Mouse (Mus musculus) kidney, adult 2 months (tissue): ENCODE measurements around the gene Rpl23.

ENCODE experiments used
- CTCF ChIP-seq: fragments of 200-500 bp; conservative IDR thresholded peaks from 2 replicates; pipeline ENCODE4 v1.5.1; 2011; ENCODE audit warnings: low read depth, mild to moderate bottlenecking, control low read depth, low read length, moderate library complexity, mixed read lengths; ENCODE audit not compliant: insufficient read depth, insufficient read length
- POLR2A ChIP-seq: fragments of 200-500 bp; IDR thresholded peaks from one replicate; pipeline ENCODE4 v1.6.1; 2011; ENCODE audit warnings: low read depth, low read length, control low read depth

DNA sequence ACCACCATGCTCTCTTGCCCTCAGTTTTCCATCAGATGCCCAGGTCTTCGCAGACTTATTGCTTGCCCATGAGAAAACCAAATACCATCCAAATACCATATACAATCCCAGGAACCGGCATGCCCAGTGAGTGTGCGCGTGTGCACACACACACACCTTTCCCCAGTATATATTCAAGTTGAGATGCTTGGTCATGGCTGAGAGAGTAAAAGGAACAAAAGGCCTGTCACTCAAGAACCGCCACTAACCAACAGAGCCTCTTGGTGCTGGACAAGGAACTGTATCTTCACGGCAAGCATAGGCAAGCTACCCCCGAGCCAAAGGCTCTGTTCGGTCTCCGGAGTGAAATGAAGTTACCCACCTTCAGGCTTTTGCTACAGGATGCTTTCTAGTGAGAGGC lies 39.6 kb downstream of the Rpl23 start:
- no peak for TF ChIP-seq CTCF
- TF ChIP-seq POLR2A, result no peak
